Mouse (Mus musculus) embryo, embryonic 10.5 days (tissue): ENCODE data around the gene Abcb11.
"Not testable (repeated sequence)": the region's sequence is repeated elsewhere in the genome, so short reads cannot be mapped to it uniquely, and the experiment has no call there.

Experiments used
- DNase-seq: peaks from one replicate; pipeline ENCODE4 v3.0.0-alpha.2; 2015; ENCODE audit warnings: low spot score

Gene Abcb11

GRCm38 (mm10) chr2:69342496-69343221, at the start of gene Abcb11:
TSS of gene Abcb11 (minus strand) at chr2:69342616.
- DNase-seq: no peak

GRCm38 (mm10) chr2:69386118-69386871, 43.9 kb upstream of the Abcb11 start:
- DNase-seq: no peak

GRCm38 (mm10) chr2:69382838-69383237, 40.4 kb upstream of the Abcb11 start:
- no peak for DNase-seq

- no peak for DNase-seq
These were observed 39.3 kb upstream of the Abcb11 start for GRCm38 (mm10) chr2:69381740-69382139.

- DNase-seq: no peak
These were observed 37.9 kb upstream of the Abcb11 start, which contains the start of gene Dhrs9 for GRCm38 (mm10) chr2:69380281-69380680. TSS of gene Dhrs9 (plus strand) at chr2:69380445.

GRCm38 (mm10) chr2:69379801-69380200, 37.4 kb upstream of the Abcb11 start:
- no peak for DNase-seq

GRCm38 (mm10) chr2:69376780-69377179, 34.4 kb upstream of the Abcb11 start:
- DNase-seq: no peak

- no peak for DNase-seq
These were observed 22.9 kb upstream of the Abcb11 start for GRCm38 (mm10) chr2:69365275-69365674.

GRCm38 (mm10) chr2:69364831-69365230, 22.4 kb upstream of the Abcb11 start:
- no peak for DNase-seq

- not testable (repeated sequence) for DNase-seq
These were observed 13.0 kb upstream of the Abcb11 start for GRCm38 (mm10) chr2:69355402-69355801.

- DNase-seq: no peak
These were observed 910 bp downstream of the Abcb11 start for GRCm38 (mm10) chr2:69341506-69341905.

GRCm38 (mm10) chr2:69331523-69331922, 10.9 kb downstream of the Abcb11 start:
- DNase-seq: not testable (repeated sequence)

GRCm38 (mm10) chr2:69328509-69329163, 13.8 kb downstream of the Abcb11 start:
- DNase-seq: peak; percentile 6

- no peak for DNase-seq
These were observed 17.3 kb downstream of the Abcb11 start for GRCm38 (mm10) chr2:69324881-69325660.

GRCm38 (mm10) chr2:69323018-69323417, 19.4 kb downstream of the Abcb11 start:
- DNase-seq: no peak

- no peak for DNase-seq
These were observed 21.0 kb downstream of the Abcb11 start for GRCm38 (mm10) chr2:69321457-69321856.

- DNase-seq: no peak
These were observed 31.1 kb downstream of the Abcb11 start for GRCm38 (mm10) chr2:69311337-69311736.

GRCm38 (mm10) chr2:69308136-69308535, 34.3 kb downstream of the Abcb11 start:
- no peak for DNase-seq

GRCm38 (mm10) chr2:69300568-69300967, 41.8 kb downstream of the Abcb11 start:
- DNase-seq: not testable (repeated sequence)

GRCm38 (mm10) chr2:69294508-69294907, 47.9 kb downstream of the Abcb11 start:
- no peak for DNase-seq

GRCm38 (mm10) chr2:69288989-69289388, 53.4 kb downstream of the Abcb11 start:
- DNase-seq: no peak

- peak; percentile 75 for DNase-seq
These were observed 66.5 kb downstream of the Abcb11 start for GRCm38 (mm10) chr2:69275875-69276274.
